Mouse (Mus musculus) urinary bladder, postnatal 14 days (tissue): ENCODE results near the gene Sult2b1.

Experiments used
- DNase-seq: peaks from one replicate; pipeline ENCODE4 v3.0.0; 2021; ENCODE audit warnings: low spot score

The Sult2b1 gene

DNA sequence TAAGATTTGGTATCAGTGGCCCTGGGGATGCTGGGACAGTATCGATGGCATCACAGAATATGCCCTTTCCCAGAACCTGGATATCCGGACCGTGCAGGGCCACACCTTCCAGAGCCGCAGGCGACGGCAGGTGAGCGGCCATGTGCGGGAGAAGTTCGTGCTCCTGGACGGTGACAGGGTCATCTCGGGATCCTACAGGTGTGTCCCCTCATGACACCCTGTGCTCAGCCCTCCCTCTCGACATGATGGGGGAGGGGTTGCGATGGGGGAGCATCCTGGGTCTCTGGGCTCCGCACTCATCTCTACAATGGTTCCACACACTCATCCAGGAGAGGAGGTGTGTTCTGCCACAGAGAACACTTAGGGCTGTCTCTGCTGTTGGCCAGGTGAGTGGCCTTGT lies 60.7 kb downstream of the Sult2b1 start:
- no peak for DNase-seq

DNA sequence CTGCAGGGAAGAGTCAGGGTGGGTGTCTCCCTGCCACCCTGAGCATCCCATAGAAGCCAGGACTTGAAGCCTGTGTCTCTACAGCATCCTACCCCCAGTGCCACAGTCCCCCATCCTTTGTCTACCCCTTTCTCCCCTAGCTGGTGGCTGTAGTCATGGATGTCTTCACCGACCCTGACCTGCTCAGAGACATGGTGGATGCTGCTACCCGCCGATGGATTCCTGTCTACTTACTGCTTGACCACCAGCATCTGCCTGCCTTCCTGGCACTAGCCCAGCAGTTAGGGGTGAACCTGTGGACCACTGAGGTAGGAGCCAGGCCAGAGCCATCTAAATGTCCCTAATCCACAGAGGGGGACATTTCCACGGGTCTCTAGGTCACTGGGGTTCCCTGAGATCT lies 61.2 kb downstream of the Sult2b1 start:
- no peak for DNase-seq

DNA sequence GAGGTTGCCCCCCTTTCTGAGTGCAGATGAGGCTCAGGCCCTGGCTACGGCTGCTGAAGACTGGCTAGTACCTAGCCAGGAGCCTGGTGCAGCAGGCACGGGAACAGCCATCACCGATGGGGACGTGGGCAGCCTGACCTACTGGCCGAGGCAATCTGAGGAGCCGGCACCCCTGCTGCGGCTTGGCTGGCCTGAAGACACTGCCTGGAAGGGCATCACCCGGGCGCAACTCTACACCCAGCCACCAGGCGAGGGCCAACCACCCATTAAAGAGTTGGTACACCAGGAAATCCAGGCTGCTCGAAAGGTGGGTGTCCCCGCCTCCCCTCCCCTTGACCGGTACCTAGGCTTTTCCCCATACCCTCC lies 62.1 kb downstream of the Sult2b1 start:
- no peak for DNase-seq

DNA sequence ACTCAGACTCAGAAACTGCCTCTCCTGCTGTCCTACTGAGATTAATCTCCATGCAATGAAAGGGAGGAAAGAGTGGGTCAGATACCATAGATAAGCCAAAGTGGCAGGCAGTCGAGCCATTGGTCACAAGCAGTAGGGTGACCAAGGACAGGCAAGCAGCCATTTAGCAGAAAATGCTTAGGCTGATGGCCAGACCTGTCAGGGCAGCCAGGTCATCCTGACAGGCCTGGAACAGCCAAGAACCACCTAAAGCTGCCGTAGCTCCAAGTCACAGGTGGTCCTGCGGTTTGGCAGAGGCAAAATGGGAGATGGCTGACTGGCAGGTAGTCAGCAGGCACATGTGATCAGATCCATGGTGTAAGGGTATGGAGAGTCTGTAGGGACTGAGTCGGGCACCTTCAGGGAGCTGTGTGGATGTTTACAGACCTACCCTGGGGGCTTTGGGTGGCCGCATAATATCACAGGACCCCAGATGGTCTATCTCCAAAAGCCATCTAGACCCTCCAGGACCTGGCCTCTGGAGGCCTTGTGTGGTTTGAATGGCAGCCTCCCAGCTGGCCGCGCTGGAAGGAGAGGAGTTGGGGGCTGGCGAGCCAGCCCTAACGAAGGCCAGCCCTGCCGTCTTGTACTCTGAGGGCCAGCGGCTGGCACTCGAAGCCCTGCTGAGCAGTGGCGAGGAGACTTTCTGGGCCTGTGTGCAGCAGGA lies 62.7 kb downstream of the Sult2b1 start:
- no peak for DNase-seq

DNA sequence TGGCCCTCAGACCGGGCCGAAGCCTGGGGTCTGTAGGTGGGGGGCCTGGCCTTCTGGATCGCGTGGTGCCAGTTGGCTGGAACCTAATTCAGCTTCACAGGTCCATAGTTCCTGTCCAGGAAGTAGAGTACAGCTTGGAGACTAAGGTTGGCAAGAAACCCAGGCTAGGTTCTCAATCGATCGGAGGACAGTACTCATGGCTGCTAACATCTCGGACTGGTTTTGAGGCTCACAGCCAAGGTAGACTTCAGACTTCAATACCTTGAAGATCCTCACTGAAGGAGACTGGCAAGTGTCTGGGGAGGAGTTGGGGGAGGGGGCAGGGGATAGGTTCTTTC lies 63.3 kb downstream of the Sult2b1 start:
- no peak for DNase-seq

DNA sequence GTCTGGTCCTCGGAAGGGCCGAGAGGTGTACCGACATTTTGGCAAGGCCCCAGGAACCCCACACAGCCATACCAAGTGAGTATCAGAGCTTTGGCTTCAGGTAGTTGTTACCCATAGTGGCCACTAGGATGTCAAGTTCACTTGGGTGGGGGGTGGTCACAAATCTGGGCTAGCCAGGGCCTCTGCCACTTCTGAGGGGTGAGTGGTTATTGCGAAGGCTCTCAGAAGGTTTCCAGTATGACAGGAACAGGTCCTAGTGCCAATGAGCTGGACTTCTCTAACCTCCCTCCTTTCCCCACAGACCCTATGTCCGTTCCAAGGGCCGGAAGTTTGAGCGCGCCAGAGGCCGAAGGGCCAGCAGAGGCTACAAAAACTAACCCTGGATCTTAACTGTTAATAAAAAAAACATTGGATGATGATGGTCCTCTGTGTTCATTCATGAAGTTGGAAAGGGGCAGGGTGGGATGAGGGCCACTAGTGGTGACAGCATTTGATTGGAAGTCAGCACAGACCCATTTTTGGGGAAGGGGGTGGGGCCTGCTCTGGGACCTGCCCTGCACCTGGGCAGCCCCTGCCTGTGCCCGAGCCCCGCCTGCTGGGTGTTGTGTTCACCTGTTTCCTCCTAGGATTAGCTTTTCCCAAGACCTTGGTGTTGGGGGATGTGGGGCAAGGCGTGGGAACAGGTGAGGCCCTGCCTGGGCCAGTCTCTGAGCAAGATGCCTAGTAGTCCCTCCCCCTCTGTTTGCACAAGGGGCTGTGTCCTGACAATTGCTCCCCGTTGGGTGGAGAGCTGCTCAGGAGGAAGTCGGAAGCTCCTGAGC lies 63.8 kb downstream of the Sult2b1 start, which contains the start of gene Fam83e:
Gene Fam83e, plus strand, starts transcription at position 800 of the 821 bp plus-strand sequence.
- no peak for DNase-seq

DNA sequence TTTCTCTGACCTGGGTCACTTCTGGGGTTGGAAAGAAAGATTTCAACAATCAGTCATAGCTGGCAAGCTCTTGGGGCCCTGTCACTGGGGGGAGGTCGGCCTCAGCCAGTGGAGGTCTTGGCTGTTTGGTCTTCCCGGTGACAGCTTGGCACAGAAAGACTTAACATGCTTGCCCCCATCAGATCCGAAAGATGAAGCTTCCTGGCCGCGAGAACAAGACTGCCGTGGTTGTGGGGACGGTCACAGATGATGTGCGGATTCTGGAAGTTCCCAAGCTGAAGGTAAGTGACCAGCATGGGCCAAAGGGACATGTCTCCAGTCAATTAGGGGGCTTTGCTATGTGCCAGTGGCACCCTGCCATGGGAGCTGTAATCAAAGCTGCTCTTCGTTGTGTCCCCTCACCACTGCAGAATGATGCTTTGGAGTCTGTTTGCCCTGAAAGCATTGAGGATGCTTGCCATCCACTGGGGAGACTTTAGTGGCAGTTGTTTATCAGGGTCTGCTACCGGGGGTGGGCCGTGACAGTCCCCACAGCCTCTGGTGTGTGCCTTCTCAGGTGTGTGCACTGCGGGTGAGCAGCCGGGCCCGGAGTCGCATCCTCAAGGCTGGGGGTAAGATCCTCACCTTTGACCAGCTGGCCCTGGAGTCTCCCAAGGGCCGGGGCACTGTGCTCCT lies 64.6 kb downstream of the Sult2b1 start:
- no peak for DNase-seq

DNA sequence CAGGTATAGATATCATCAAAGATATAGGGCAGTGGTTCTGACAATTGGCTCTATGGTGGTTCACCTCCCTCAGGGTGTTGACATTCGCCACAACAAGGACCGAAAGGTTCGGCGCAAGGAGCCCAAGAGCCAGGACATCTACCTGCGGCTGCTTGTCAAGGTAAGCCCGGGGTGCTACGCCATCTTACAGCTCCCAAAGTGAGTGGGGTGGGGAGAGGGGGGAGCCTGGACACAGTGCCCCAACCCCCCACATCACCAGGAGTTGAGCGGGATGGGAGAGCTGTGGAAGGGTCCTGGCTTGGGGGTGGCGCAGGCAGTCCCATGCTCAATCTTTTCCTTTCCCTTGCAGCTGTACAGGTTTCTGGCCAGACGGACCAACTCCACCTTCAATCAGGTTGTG lies 65.3 kb downstream of the Sult2b1 start:
- DNase-seq, result no peak

DNA sequence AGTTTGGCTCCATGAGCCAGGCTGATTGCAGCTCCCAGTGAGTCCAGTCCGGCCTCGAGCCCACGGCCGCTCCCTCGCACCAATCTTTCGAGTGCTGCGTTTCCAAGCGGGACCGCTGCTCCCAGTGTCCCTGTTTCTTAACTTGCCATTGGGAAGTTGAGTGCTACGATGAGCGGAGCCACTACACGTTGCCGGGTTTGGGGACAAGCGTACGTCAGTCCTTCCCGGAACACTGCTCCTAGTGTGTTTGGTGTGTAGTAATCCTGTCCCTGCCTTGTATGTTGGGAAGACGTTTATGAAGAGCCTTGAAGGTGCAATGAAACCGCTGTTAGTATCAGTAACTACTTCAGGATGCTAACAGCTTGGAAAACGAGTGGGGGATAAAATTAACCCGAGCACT lies 66.1 kb downstream of the Sult2b1 start:
- DNase-seq, result no peak

DNA sequence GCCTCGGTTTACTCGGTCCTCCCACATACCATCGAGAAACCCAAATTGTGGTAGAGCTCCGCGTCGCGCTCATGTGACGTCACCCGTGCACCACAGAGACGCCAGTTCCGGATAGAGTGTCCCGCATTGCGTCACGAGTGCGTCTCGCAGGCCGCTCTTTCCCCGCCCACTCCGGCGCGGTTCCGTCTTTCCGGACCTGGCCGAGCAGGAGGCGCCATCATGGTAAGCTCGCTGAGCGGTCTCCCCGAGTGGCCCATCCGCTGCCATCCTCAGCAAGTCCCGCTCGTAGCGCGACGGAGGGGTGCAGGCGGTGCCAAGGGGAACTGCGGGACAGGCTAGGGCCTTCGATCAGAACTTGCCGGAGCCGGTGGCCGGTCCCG lies 66.6 kb downstream of the Sult2b1 start, which contains the start of gene Sphk2:
Gene Sphk2, minus strand, starts transcription at position 85 of the 380 bp plus-strand sequence.
- peak; percentile 99 for DNase-seq

DNA sequence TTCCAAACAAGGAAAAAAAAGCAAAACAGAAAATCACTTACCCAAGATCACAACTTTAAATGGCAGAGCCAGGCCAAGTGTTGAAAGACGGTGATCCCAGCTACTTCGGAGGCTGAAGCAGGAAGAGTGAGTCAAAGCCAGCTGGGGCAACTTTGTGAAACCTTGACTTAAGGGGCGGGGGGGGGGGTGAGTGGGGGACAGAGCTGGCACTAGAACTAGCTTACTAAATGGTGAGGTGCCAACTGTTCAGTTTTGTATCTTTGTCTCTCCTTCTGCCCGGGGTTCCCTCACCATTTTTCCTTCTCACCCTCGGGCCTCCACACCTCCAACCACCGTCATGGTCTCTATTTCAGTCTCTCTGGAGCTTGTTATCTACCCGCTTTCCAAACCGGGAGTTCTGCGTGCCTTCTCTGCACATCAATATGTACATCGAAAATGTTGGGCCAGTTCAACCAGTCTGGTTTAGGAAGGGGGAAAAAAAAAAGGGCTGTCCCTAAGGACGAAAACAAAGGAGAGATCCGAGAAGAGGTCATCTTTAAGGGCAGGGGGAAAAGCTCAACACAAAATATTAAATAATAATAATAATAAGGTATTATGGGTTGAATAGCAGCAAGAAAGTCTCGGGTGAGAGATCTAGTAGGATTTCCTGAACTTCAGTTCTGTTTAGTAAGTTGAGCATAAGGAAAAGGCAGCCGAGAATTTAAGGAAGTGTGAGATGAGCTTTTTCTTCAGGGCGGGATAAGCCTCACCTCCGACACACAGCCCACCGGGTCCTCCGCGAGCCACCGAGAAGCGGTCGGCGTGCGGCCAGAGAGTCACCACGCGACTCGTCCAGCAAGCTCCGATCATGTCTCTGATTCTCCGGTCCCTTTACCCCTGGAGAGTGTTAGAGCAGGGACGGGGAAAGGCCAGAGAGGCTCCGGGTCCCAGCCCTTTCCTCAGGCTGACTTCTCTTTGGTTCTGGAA lies 67.2 kb downstream of the Sult2b1 start:
- DNase-seq, result no peak

DNA sequence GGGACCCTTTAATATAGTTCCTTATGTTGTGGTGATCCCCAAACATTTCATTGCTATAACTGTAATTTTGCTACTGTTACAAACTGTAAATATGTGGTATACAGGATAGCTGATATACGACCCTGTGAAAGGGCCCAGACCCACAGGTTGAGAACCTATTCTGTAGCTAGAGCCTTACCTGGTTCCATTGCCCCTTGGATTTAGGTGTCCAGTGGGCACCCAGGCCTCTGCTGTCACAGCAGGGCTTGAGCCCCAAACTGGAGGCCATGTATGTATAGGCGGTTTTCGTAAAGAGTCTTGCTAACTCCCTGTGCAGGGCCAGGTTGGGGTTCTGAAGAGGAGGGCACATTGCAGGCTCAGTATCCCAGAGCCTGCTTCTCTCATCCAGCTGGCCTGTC lies 68.0 kb downstream of the Sult2b1 start:
- no peak for DNase-seq

DNA sequence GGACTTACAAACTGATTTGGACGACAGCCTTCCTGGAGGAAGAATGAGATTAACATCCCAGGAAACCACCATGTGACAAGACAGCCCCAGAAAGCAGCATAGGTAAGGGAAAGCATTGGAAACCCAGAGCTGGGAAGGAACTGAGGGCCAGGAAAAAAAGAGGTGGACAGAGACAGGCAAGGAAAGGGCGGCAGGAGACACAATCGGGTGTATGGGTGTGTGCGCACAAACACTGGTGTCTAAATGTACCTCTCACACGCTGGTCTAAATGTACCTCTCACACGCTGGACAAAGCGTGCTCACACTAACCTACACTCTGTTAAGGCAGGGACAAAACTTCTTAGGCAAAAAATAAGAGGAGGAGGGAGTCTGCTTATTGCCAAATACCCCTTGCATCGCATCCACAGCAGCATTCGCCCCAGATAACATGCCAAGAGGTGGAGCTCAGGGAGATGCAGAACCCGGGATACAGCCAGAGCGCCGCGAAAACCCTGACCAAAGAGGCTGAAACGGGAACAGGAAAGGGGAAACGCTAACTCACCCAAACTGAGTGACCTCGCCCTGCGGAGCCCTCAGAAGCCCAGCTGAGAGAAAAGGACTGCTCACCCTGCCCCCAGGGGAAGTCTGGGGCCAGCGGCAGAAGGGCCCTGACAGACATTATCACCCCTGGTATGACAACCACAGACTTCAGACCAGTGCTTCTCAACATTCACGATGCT lies 68.6 kb downstream of the Sult2b1 start:
- DNase-seq, result no peak

DNA sequence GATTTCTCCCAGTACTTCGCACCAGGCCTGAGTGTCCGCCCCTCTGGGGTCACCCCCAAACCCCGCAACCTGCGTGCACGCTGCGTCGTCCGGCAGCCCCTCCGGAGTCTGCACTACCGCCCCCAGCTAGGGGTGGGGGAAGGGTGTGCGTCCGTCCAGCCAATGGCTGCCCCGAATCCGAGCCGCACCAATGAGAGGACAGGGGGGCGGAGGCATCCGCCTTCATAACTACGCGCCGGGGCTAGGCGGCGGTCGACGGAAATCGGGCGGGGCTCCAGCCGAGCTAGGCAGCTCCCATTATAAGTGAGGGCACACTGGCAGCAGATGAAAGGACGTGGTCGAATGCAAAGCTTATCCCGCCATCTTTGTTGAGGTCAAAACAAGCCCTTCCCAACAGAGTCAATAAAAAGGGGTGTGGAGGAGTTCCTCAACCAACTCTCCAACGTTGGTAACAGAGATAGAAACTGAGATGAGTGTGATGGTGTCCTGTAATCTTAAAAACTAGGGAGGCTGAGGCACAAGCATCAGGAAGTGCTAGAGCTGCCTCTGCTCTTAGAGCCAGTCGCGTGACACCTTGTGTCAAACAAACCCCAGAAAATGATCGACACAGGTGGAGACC lies 69.3 kb downstream of the Sult2b1 start, which contains the start of gene Rpl18:
Gene Rpl18, plus strand, starts transcription at position 368 of the 619 bp plus-strand sequence.
- DNase-seq, result peak; percentile 98

DNA sequence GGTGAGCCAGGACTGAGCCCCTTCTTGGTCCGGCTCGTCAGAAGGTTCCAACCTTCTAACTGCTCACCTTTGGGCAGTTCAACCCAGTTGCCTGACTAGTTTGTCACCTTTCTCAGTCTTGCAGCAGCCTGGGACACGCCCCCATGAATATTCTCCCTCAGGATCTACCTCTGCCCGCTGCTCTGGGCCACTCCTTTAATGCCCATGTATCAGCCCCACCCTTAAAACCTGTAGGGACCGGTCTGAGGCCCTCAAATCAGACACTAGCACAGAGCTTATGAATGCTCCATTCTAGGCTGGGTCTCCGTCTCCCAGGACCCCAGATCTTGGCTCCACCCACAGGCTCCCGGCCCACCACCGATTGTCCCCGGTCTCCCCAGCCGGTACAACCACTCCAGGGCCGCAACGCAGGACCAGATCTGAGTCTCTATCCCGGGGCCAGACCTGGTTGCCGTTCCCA lies 69.8 kb downstream of the Sult2b1 start:
- peak; percentile 79 for DNase-seq

DNA sequence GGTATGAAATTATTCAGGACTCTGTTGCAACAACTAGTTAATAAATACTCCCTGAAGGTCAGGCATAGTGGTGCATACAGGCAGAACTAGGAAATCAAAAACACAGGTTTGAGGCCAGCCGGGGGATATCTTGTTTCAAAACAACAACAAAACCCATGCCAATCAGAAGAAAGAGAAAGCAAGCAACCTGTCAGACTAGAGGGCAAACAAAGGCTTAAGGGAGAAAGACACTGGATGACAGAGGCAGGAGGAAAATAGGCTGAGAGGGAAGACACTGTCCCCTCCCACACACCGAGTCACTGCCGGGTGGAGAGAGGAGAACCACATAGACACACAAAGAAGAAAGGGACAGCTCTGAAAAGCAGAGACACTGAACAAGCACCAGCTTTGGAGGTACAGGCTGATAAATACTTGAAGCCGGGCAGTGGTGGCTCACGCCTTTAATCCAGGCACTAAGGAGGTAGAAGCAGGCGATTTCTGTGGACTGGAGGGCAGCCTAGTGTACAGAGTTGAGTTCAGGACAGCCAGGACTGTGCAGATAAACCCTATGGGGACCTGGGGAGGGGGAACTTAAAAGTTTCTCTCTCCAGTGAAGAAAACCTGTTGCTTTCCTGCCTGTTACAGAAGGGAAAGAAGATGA lies 70.5 kb downstream of the Sult2b1 start:
- DNase-seq, result no peak

DNA sequence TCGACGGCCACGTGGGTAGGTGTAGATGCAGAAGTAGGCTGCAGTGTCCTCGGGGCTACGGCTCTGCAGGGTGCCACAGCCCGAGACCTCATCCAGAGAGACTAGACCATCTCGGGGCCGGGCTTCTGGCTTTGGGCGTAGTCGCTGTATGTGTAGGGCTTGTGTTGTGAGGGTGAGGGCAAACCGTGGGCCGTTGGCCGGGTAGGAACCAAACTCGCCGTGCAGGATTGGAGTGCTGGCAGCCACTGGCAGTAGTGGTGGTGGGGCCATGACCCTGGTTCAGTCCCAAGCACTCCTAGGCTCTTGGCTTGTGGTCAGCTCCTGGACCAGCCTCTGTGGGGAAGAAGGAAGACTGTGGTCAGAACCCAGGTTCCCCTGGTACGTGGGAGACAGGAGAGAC lies 71.1 kb downstream of the Sult2b1 start:
- DNase-seq, result no peak

DNA sequence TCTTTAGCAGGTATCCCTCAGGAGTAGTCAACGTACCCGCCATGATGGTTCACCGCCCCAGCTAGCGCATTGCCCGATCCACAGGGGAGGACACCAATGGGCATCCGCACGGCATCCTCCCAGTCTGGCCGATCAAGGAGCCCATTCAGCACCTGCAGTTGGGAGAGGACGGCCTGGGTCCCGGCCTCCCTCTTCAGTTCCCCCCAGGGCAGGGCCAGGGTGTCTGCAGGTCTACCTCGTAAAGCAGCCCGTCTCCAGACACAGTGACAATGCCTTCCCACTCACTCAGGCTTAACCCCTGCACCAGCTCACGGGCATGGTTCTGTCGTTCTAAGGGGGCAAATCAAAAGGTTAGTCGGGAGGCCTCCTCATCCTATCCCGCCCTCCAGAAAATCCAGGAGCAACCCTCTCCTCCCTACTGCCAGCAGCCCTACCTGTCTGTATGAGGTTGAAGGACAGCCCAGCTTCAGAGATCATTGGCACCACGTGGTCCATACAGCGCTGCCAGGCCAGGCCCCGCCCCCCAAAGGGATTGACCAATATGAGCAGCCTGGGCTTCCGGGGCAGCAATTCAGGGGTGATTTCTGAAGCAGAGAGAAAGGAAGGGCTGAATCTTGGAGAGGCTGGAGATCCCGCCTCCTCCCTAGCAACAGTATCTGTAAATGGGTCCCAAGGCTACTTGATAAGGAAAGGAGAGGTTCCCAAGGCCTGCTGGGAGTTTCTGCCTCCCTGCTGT lies 72.3 kb downstream of the Sult2b1 start:
- no peak for DNase-seq

DNA sequence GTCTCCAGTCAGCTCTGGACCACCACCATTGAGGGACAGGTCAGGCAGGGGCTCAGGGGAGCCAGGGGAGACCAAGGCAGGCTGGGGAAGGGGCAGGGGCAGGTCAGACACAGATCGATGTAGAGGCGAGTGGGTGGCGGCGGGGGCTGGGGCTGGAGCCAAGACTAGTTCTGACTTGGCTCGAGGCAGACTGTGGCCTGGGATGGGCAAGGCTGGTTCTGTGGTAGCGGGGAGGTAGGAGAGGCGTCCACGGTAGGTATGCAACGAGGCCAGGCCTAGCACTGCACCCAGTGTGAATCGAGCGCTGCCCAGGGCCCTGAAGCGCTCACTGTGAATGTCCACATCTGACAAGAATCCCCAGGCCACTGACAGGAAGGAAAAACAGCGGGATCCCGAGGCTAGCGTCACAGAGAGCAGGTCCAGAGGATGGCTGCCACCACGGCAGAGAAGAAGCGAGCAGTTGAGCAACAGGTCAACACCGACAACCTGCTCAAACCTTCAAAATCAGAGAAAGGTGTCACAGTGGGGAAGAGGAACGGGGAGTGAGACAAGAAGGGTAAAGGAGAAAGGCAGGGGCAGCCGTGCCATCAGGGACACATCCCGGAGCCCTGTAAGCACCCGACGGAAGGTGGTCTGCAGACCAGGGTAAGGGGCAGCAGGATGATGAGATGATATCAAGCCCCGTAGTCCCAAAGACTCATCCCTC lies 73.0 kb downstream of the Sult2b1 start:
- DNase-seq, result no peak
